Mouse (Mus musculus) midbrain, postnatal 0 days (tissue): Measurements from ENCODE around the gene Gbx2. TPM values are rescaled to one million over a fixed set of nuclear protein-coding genes. Genes with fewer than 3 reads are reported as not detected.

Source experiments
- ATAC-seq: fragments of 200-750 bp; cut with Nextera tagmentation; 2 replicates; pipeline ENCODE4 v1.8.0; 2017; ENCODE audit warnings: moderate number of reproducible peaks, mild to moderate bottlenecking, moderate TSS enrichment, moderate library complexity; ENCODE audit not compliant: low FRiP score
- DNase-seq: peaks from one replicate; pipeline ENCODE4 v3.0.0-alpha.2; 2015; ENCODE audit warnings: low spot score
- H3K27ac ChIP-seq: fragments of 300-500 bp; sonication (generic); 2 replicates; pipeline ENCODE4 v1.5.1; 2014; ENCODE audit warnings: low read depth, mild to moderate bottlenecking, low read length, mixed read lengths
- H3K27me3 ChIP-seq: fragments of 300-500 bp; sonication (generic); 2 replicates; pipeline ENCODE4 v1.6.1; 2014; ENCODE audit warnings: low read length, control low read depth, mixed read lengths; ENCODE audit not compliant: insufficient read depth
- H3K36me3 ChIP-seq: fragments of 300-500 bp; sonication (generic); 2 replicates; pipeline ENCODE4 v1.6.1; 2014; ENCODE audit warnings: low read length, control low read depth, mixed read lengths; ENCODE audit not compliant: insufficient read depth
- H3K4me1 ChIP-seq: fragments of 300-500 bp; sonication (generic); 2 replicates; pipeline ENCODE4 v1.6.1; 2014; ENCODE audit warnings: mild to moderate bottlenecking, control low read depth, antibody characterized with exemption, low read length, mixed read lengths; ENCODE audit not compliant: insufficient read depth
- H3K4me2 ChIP-seq: fragments of 300-500 bp; sonication (generic); 2 replicates; pipeline ENCODE4 v1.6.1; 2014; ENCODE audit warnings: low read depth, mild to moderate bottlenecking, low read length, mixed read lengths; ENCODE audit not compliant: poor library complexity, severe bottlenecking
- H3K4me3 ChIP-seq: fragments of 300-500 bp; sonication (generic); 2 replicates; pipeline ENCODE4 v1.5.1; 2014; ENCODE audit warnings: low read depth, mild to moderate bottlenecking, low read length, moderate library complexity
- H3K9ac ChIP-seq: fragments of 300-500 bp; sonication (generic); replicated peaks from 2 replicates; pipeline ENCODE4 v1.6.1; 2014; ENCODE audit warnings: mild to moderate bottlenecking, low read length, moderate library complexity, mixed read lengths; ENCODE audit not compliant: poor library complexity, severe bottlenecking
- H3K9me3 ChIP-seq: fragments of 300-500 bp; sonication (generic); 2 replicates; pipeline ENCODE4 v1.6.1; 2016; ENCODE audit warnings: low read length, control low read depth
- CTCF ChIP-seq: IDR thresholded peaks from 2 replicates; pipeline ENCODE4 v1.5.1; 2016; ENCODE audit warnings: antibody characterized with exemption, mild to moderate bottlenecking
- WGBS: fragments of 180-500 bp; shearing (Covaris S2); extraction: QIAGEN DNeasy Blood & Tissue Kit; methylation state at CpG from one replicate; pipeline ENCODE4 v1.1.7; 2014; 5-methylcytosine and 5-hydroxymethylcytosine counted together
- polyA plus RNA-seq: library from polyadenylated mRNA; unstranded; fragments of >200 nt; fragmentation: Nextera tagmentation; extraction: Ambion mirVana; gene quantifications from 2 replicates; pipeline ENCODE4 v1.2.1, GENCODE M21; 2015
- total RNA-seq: library from RNA; depleted of rRNA; stranded (reverse); fragments of >200 nt; gene quantifications from 2 replicates; pipeline ENCODE4 v1.2.3, GENCODE M21; 2014

Gbx2 gene
- total and polyA plus RNA-seq, 2 experiments from 2014 or later, result 9.9 to 22.8 TPM

GRCm38 (mm10) chr1:89929181-89929580 lies 1.8 kb downstream of the Gbx2 start:
- Histone ChIP-seq H3K27me3 (peaks cover 65% of the 10 kb centered on the region), H3K4me1 (peaks cover 9% of the 10 kb centered on the region), H3K4me3 (peak overlapping the region; percentile 3; the same call in 1 of the 2 replicates), H3K4me2 (no peak overlapping the region), H3K9ac (no peak overlapping the region), H3K9me3 (no peaks in the 10 kb centered on the region), H3K27ac (no peak overlapping the region), H3K36me3 (no peaks in the 10 kb centered on the region)
- DNase-seq (no peak), ATAC-seq (no peak)
- 2% methylated on average over 6 of the region's 6 CpGs for WGBS
- TF ChIP-seq CTCF, result no peak

DNA sequence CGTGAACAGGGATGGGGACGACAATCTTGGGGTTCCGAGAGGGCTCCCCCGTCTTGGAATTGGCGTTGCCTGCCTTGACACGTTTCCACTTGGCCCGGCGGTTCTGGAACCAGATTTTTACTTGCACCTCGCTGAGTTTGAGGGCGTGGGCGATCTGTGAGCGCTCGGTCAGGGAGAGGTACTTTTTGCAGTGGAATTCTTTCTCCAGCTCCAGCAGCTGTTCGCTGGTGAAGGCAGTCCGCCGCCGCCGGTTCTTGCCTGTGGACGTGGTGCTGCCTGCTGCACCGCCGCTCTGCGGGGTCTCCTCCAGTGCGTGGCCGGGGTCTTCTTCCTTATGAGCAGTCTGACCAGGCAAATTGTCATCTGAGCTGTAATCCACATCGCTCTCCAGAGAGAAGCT lies 2.3 kb downstream of the Gbx2 start:
- peak overlapping the region; percentile 3; the same call in 1 of the 2 replicates for H3K4me3 ChIP-seq
- peaks cover 11% of the 10 kb centered on the region for H3K4me1 ChIP-seq
- TF ChIP-seq CTCF, result no peak
- WGBS, result 5% methylated on average over 25 of the region's 25 CpGs
- H3K9me3 ChIP-seq, result no peaks in the 10 kb centered on the region
- H3K9ac ChIP-seq, result no peak overlapping the region
- no peak overlapping the region for H3K27ac ChIP-seq
- ATAC-seq (no peak), DNase-seq (no peak)
- peaks cover 70% of the 10 kb centered on the region for H3K27me3 ChIP-seq
- H3K4me2 ChIP-seq, result no peak overlapping the region
- no peaks in the 10 kb centered on the region for H3K36me3 ChIP-seq

GRCm38 (mm10) chr1:89927061-89927661 lies 3.8 kb downstream of the Gbx2 start:
- H3K36me3 ChIP-seq, result no peaks in the 10 kb centered on the region
- H3K9ac ChIP-seq, result no peak overlapping the region
- ATAC-seq (no peak), DNase-seq (no peak)
- WGBS, result 6% methylated on average over 36 of the region's 36 CpGs
- H3K27ac ChIP-seq, result no peak overlapping the region
- H3K27me3 ChIP-seq, result peaks cover 72% of the 10 kb centered on the region
- H3K4me3 ChIP-seq, result peak overlapping the region; percentile 9; the same call in 1 of the 2 replicates
- H3K4me2 ChIP-seq, result 0 out of 2 replicates have a peak overlapping the region, but pooled peaks have one; percentile 4
- no peak for TF ChIP-seq CTCF
- H3K9me3 ChIP-seq, result no peaks in the 10 kb centered on the region
- peaks cover 18% of the 10 kb centered on the region for H3K4me1 ChIP-seq

DNA sequence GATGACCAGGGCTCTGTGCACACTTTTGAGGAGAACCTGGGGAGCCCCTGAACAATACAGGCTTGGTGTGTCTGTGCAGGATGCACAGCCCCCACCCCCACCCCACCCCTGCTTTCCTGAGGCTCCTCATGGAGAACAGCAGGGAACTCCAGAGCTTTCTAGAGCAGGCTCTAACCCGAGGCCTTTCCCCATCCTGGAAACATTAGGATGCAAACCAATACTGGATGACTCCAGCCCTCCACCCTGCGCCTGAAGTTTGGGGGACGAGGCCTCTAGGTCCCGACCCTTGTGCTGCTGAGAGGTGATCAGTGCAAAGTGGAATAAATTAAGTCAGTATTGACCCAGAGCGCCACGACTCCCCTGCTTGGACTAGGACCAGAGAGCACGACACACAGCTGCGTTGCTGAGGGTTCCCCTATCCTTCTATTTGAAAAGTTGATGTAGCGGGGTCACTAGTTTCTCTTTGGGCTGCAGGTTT lies 4.4 kb downstream of the Gbx2 start:
- no peak overlapping the region for H3K4me3 ChIP-seq
- H3K27me3 ChIP-seq, result peaks cover 72% of the 10 kb centered on the region
- DNase-seq, result no peak
- ATAC-seq, result no peak
- 8% methylated on average over 9 of the region's 9 CpGs for WGBS
- no peak overlapping the region for H3K9ac ChIP-seq
- TF ChIP-seq CTCF, result no peak
- no peak overlapping the region for H3K27ac ChIP-seq
- no peak overlapping the region for H3K4me2 ChIP-seq
- no peaks in the 10 kb centered on the region for H3K36me3 ChIP-seq
- H3K4me1 ChIP-seq, result peaks cover 24% of the 10 kb centered on the region
- no peaks in the 10 kb centered on the region for H3K9me3 ChIP-seq

DNA sequence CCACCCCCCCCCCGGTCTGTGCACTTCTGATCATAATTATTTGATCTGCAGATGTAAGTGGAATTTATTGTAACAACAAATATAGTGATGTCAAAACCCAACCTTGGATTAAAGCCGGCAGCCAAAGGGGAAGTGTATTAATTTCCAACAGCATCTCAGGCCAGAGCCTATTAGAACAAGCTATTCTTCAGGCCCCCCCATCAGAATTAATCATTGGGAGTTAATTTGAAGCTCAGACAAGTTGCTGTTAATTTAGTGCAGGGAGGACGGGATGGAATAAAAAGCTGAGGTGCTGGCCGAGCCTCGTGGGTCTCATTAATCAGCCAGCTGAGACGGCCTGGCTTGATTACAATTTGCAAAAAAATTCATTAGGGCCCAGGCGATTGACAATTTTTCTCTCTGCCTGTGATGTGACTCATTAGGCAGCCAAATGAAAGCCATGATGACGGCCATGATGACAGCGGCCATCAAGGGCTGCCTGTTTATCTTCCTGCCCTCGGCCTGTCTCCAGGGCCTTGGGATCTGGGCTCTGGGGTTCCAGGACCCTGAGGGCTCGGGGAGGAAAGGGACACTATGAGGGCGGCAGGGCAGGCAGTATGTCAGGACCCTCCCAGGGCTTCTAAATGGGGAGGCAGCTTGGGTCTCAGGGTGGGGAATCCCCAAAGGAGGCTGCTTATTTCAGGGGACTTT lies 5.3 kb downstream of the Gbx2 start:
- H3K4me1 ChIP-seq, result peaks cover 21% of the 10 kb centered on the region
- TF ChIP-seq CTCF, result no peak
- H3K4me2 ChIP-seq, result no peak overlapping the region
- WGBS, result 23% methylated on average over 12 of the region's 12 CpGs
- H3K9ac ChIP-seq, result no peak overlapping the region
- no peaks in the 10 kb centered on the region for H3K36me3 ChIP-seq
- no peak overlapping the region for H3K27ac ChIP-seq
- no peaks in the 10 kb centered on the region for H3K9me3 ChIP-seq
- H3K4me3 ChIP-seq, result no peak overlapping the region
- ATAC-seq, result no peak
- peaks cover 72% of the 10 kb centered on the region for H3K27me3 ChIP-seq
- no peak for DNase-seq

DNA sequence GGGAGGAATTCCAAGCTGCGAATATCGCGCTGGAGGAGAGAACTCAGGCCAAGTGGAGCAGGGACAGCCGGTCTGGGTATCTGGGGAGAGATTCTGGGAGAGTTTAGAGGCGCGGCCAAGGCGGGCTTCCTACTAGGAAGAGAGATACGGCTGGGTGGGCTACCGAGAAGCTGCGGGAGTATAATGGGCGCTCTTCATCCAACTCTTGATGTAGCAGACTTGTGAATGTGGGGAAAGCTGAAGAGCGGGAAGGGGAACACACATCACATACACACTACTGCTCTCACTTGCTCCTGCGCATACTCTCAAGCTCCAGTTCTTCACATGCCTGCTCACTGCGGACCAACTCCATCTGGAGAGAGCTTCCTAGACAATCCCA lies 7.3 kb downstream of the Gbx2 start:
- peaks cover 86% of the 10 kb centered on the region for H3K27me3 ChIP-seq
- 2% methylated on average over 14 of the region's 14 CpGs for WGBS
- no peak for TF ChIP-seq CTCF
- no peaks in the 10 kb centered on the region for H3K36me3 ChIP-seq
- DNase-seq (no peak), ATAC-seq (no peak)
- 0 out of 2 replicates have a peak overlapping the region, but pooled peaks have one; percentile 25 for H3K4me2 ChIP-seq
- no peaks in the 10 kb centered on the region for H3K9me3 ChIP-seq
- peak overlapping the region; percentile 6; the same call in 1 of the 2 replicates for H3K4me3 ChIP-seq
- no peak overlapping the region for H3K27ac ChIP-seq
- 0 out of 2 replicates have a peak, but pooled peaks cover 16% of the 10 kb centered on the region for H3K4me1 ChIP-seq
- H3K9ac ChIP-seq, result no peak overlapping the region
